Mouse (Mus musculus) lung, postnatal 0 days (tissue): ENCODE measurements at regions not wholly inside any gene's neighbourhood (a gene's known extent, or its start where the extent isn't known, plus 50 kb on each side); places are given as distances from the start of the nearest gene placed in this dataset.

Experiments used
- CTCF ChIP-seq: IDR thresholded peaks from 2 replicates; pipeline ENCODE4 v1.5.1; 2016; ENCODE audit warnings: antibody characterized with exemption, mild to moderate bottlenecking
- EP300 ChIP-seq: IDR thresholded peaks from 2 replicates; pipeline ENCODE4 v1.6.1; 2016; ENCODE audit warnings: antibody characterized with exemption, mild to moderate bottlenecking, control low read depth

DNA sequence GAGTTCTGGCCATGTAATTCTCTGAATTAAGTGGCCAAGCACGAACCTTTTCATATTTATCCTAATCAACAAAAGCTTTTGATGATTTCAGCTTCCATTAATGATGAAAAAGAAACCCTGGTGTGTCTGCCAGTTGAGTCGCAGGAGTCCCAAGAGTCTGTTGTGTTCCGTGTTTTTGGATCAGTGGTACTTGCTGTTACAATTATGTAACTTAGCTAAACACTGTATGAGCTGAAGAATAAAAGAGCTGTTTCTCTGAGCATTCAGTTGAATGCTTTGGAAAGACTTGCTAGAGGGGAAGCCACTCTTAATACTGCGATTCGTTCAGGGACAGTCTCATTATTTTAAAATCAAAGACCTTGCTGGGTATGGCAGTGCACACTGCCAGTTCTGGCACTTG, 70.1 kb downstream of the Rsl24d1 start:
- TF ChIP-seq CTCF (no peak), EP300 (no peak)
